Mouse (Mus musculus) heart, embryonic 12.5 days (tissue): ENCODE data around the gene Mcrip1. TPM values are rescaled to one million over a fixed set of nuclear protein-coding genes. Genes with fewer than 3 reads are reported as not detected.

Experiments
- ATAC-seq: fragments of 200-750 bp; cut with Nextera tagmentation; 2 replicates; pipeline ENCODE4 v1.8.0; 2017; ENCODE audit warnings: moderate TSS enrichment, moderate library complexity; ENCODE audit not compliant: insufficient number of reproducible peaks, low FRiP score
- H3K27ac ChIP-seq: fragments of 300-500 bp; sonication (generic); 2 replicates; pipeline ENCODE4 v1.5.1; 2016; ENCODE audit warnings: mild to moderate bottlenecking, moderate library complexity; ENCODE audit not compliant: poor library complexity, severe bottlenecking
- H3K27me3 ChIP-seq: fragments of 300-500 bp; sonication (generic); replicated peaks from 2 replicates; pipeline ENCODE4 v1.6.1; 2016; ENCODE audit warnings: mild to moderate bottlenecking, moderate library complexity
- H3K36me3 ChIP-seq: fragments of 300-500 bp; sonication (generic); 2 replicates; pipeline ENCODE4 v1.6.1; 2016; ENCODE audit warnings: mild to moderate bottlenecking, moderate library complexity
- H3K4me1 ChIP-seq: fragments of 300-500 bp; sonication (generic); replicated peaks from 2 replicates; pipeline ENCODE4 v1.6.1; 2016; ENCODE audit warnings: mild to moderate bottlenecking
- H3K4me2 ChIP-seq: fragments of 300-500 bp; sonication (generic); 2 replicates; pipeline ENCODE4 v1.6.1; 2016; ENCODE audit warnings: mild to moderate bottlenecking, moderate library complexity
- H3K4me3 ChIP-seq: fragments of 300-500 bp; sonication (generic); 2 replicates; pipeline ENCODE4 v1.5.1; 2016; ENCODE audit warnings: mild to moderate bottlenecking
- H3K9ac ChIP-seq: fragments of 300-500 bp; sonication (generic); 2 replicates; pipeline ENCODE4 v1.6.1; 2016; ENCODE audit warnings: mild to moderate bottlenecking, moderate library complexity
- H3K9me3 ChIP-seq: fragments of 300-500 bp; sonication (generic); replicated peaks from 2 replicates; pipeline ENCODE4 v1.6.1; 2016; ENCODE audit warnings: mild to moderate bottlenecking, moderate library complexity
- WGBS: fragments of 180-500 bp; shearing (Covaris S2); methylation state at CpG from one replicate; pipeline ENCODE4 v1.1.7; 2016; 5-methylcytosine and 5-hydroxymethylcytosine counted together
- polyA plus RNA-seq: library from polyadenylated mRNA; unstranded; fragments of >200 nt; fragmentation: Nextera tagmentation; extraction: Ambion mirVana; gene quantifications from 2 replicates; pipeline ENCODE4 v1.2.1, GENCODE M21; 2016

Gene Mcrip1
- polyA plus RNA-seq, 1 experiment from 2014 or later, result 126 TPM

- no peak overlapping the region for H3K27ac ChIP-seq
- no peak overlapping the region for H3K4me3 ChIP-seq
- peaks cover 20% of the 10 kb centered on the region for H3K4me1 ChIP-seq
- WGBS, result 84% methylated on average over 3 of the region's 3 CpGs
- H3K27me3 ChIP-seq, result no peaks in the 10 kb centered on the region
- H3K36me3 ChIP-seq, result peaks cover 50% of the 10 kb centered on the region
- ATAC-seq, result no peak
- H3K4me2 ChIP-seq, result no peak overlapping the region
- no peak overlapping the region for H3K9ac ChIP-seq
- H3K9me3 ChIP-seq, result no peaks in the 10 kb centered on the region
These were observed 52.1 kb downstream of the Mcrip1 start for GRCm38 (mm10) chr11:120497436-120497835.

GRCm38 (mm10) chr11:120493911-120494310, 55.6 kb downstream of the Mcrip1 start:
- WGBS, result 80% methylated on average over 3 of the region's 3 CpGs
- ATAC-seq, result no peak
- Histone ChIP-seq H3K27me3 (no peaks in the 10 kb centered on the region), H3K36me3 (peaks cover 56% of the 10 kb centered on the region), H3K9ac (no peak overlapping the region), H3K27ac (no peak overlapping the region), H3K4me2 (no peak overlapping the region), H3K9me3 (no peaks in the 10 kb centered on the region), H3K4me3 (no peak overlapping the region), H3K4me1 (peaks cover 29% of the 10 kb centered on the region)

- Histone ChIP-seq H3K4me1 (peaks cover 29% of the 10 kb centered on the region), H3K27me3 (no peaks in the 10 kb centered on the region), H3K9me3 (no peaks in the 10 kb centered on the region), H3K4me2 (peak overlapping the region; percentile 98), H3K4me3 (peak overlapping the region; percentile 92; the same call in 1 of the 2 replicates), H3K27ac (peak overlapping the region; percentile 85; the same call in 1 of the 2 replicates), H3K9ac (peak overlapping the region; percentile 93), H3K36me3 (peaks cover 56% of the 10 kb centered on the region)
- 74% methylated on average over 3 of the region's 3 CpGs for WGBS
- no peak for ATAC-seq
These were observed 56.2 kb downstream of the Mcrip1 start for GRCm38 (mm10) chr11:120493351-120493750.

Other genes with a start within 250 kb of the Mcrip1 start
- 1,404 and 1,426 TPM in 2 replicates for gene Actg1, start 201.2 kb downstream of the Mcrip1 start, polyA plus RNA-seq
- 0.17 and 0.63 TPM in 2 replicates for gene Fscn2, start 188.2 kb downstream of the Mcrip1 start, polyA plus RNA-seq
- gene Faap100, start 171.0 kb downstream of the Mcrip1 start, polyA plus RNA-seq, result 32.0 and 32.3 TPM in 2 replicates
- gene Nploc4, start 112.0 kb downstream of the Mcrip1 start, polyA plus RNA-seq, result 43.2 and 45.2 TPM in 2 replicates
- gene Tspan10, start 107.1 kb downstream of the Mcrip1 start, polyA plus RNA-seq, result not detected in 2 replicates
- gene Pde6g, start 96.2 kb downstream of the Mcrip1 start, polyA plus RNA-seq, result 0.10 and 0.13 TPM in 2 replicates
- gene Oxld1, start 91.7 kb downstream of the Mcrip1 start, polyA plus RNA-seq, result 14.9 and 15.2 TPM in 2 replicates
- gene Ccdc137, start 91.6 kb downstream of the Mcrip1 start, polyA plus RNA-seq, result 24.1 and 24.7 TPM in 2 replicates
- 35.9 and 41.6 TPM in 2 replicates for gene Arl16, start 82.1 kb downstream of the Mcrip1 start, polyA plus RNA-seq
- gene Mrpl12, start 65.1 kb downstream of the Mcrip1 start, polyA plus RNA-seq, result 208 and 219 TPM in 2 replicates
- gene Slc25a10, start 57.9 kb downstream of the Mcrip1 start, polyA plus RNA-seq, result 44.2 and 46.2 TPM in 2 replicates
- 1.2 and 1.4 TPM in 2 replicates for gene Gcgr, start 19.0 kb downstream of the Mcrip1 start, polyA plus RNA-seq
- not detected in 2 replicates for gene Ppp1r27, start 1.4 kb upstream of the Mcrip1 start, polyA plus RNA-seq
- 478 and 480 TPM in 2 replicates for gene P4hb, start 23.5 kb upstream of the Mcrip1 start, polyA plus RNA-seq
- 422 and 442 TPM in 2 replicates for gene Arhgdia, start 31.9 kb upstream of the Mcrip1 start, polyA plus RNA-seq
- 356 and 361 TPM in 2 replicates for gene Alyref, start 48.6 kb upstream of the Mcrip1 start, polyA plus RNA-seq
- 174 and 175 TPM in 2 replicates for gene Anapc11, start 48.7 kb upstream of the Mcrip1 start, polyA plus RNA-seq
- 13.6 and 20.3 TPM in 2 replicates for gene Npb, start 58.8 kb upstream of the Mcrip1 start, polyA plus RNA-seq
- 82.1 and 82.9 TPM in 2 replicates for gene Pcyt2, start 68.2 kb upstream of the Mcrip1 start, polyA plus RNA-seq
- 20.1 and 20.4 TPM in 2 replicates for gene Sirt7, start 75.5 kb upstream of the Mcrip1 start, polyA plus RNA-seq
- gene Mafg, start 83.9 kb upstream of the Mcrip1 start, polyA plus RNA-seq, result 27.9 and 31.5 TPM in 2 replicates
- gene Pycr1, start 94.0 kb upstream of the Mcrip1 start, polyA plus RNA-seq, result 23.1 and 23.9 TPM in 2 replicates
- gene Myadml2, start 98.4 kb upstream of the Mcrip1 start, polyA plus RNA-seq, result 9.8 and 10.9 TPM in 2 replicates
- gene Notum, start 111.4 kb upstream of the Mcrip1 start, polyA plus RNA-seq, result 4.7 and 5.2 TPM in 2 replicates
- 103 and 114 TPM in 2 replicates for gene Aspscr1, start 123.2 kb upstream of the Mcrip1 start, polyA plus RNA-seq
- gene Cenpx, start 164.0 kb upstream of the Mcrip1 start, polyA plus RNA-seq, result 117 and 119 TPM in 2 replicates
- 35.2 and 37.0 TPM in 2 replicates for gene Lrrc45, start 164.2 kb upstream of the Mcrip1 start, polyA plus RNA-seq
- 7.6 and 8.4 TPM in 2 replicates for gene Rac3, start 171.7 kb upstream of the Mcrip1 start, polyA plus RNA-seq
- 4.3 and 5.4 TPM in 2 replicates for gene Dcxr, start 177.6 kb upstream of the Mcrip1 start, polyA plus RNA-seq
- 1.1 and 1.9 TPM in 2 replicates for gene Cbr2, start 182.4 kb upstream of the Mcrip1 start, polyA plus RNA-seq
- gene Hmga1b, start 213.1 kb upstream of the Mcrip1 start, polyA plus RNA-seq, result 3.5 and 5.3 TPM in 2 replicates
- gene Rfng, start 234.5 kb upstream of the Mcrip1 start, polyA plus RNA-seq, result 23.2 and 24.9 TPM in 2 replicates
- 139 and 140 TPM in 2 replicates for gene Gps1, start 234.5 kb upstream of the Mcrip1 start, polyA plus RNA-seq
- 48.0 and 48.3 TPM in 2 replicates for gene Dus1l, start 246.7 kb upstream of the Mcrip1 start, polyA plus RNA-seq